Mouse (Mus musculus): ENCODE results near the gene Krt24. TPM values are rescaled to one million over a fixed set of nuclear protein-coding genes. Genes with fewer than 3 reads are reported as not detected.

The Krt24 gene
- polyA plus RNA-seq (2012): not detected in 2 replicates

DNA sequence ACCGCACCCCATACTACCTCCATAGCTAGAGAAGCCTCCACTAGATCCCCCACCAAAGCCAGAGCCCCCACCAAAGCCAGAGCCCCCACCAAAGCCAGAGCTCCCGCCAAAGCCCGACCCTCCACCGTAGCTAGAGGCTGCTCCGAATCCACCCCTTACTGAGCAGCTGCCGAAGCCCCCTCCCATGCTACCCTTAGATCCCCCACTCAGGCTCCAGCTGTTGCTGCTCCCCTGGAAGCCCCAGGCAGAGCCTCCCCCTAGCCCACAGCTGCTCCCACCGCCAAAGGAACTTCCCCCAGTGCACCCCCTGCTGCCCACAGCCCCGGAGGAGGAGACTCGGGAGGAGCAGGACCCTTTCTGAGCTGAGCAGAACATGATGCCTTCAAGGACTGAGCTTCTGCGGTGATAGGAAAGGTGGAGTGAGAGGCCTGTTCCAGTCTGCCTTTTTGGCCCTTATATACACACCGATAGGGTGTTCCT is at the start of gene Krt24:
TSS of gene Krt24 (minus strand) at position 430 of the 480 bp plus-strand sequence.

DNA sequence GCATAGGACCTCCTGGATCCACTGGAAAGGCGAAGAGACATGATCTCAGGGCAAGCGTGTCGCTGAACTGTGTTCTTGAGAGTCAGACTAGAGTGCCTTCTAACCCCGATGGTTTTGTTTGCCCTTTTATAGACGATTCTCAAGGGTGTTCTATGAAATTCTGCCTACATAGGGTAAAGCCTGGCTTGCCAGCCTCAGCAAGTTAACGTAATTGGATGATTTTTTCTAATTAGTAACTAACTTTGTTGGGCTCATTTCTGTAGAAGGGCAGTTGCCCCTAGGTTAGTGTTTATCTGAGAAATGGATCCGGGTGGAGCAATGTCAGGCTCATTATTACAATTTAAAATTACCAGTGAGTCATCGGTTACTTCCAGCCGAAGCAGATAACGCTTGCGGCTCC is 37.8 kb upstream of the Krt24 start, which contains the start of gene Krt25:
TSS of gene Krt25 (minus strand) at position 101 of the 400 bp plus-strand sequence.

DNA sequence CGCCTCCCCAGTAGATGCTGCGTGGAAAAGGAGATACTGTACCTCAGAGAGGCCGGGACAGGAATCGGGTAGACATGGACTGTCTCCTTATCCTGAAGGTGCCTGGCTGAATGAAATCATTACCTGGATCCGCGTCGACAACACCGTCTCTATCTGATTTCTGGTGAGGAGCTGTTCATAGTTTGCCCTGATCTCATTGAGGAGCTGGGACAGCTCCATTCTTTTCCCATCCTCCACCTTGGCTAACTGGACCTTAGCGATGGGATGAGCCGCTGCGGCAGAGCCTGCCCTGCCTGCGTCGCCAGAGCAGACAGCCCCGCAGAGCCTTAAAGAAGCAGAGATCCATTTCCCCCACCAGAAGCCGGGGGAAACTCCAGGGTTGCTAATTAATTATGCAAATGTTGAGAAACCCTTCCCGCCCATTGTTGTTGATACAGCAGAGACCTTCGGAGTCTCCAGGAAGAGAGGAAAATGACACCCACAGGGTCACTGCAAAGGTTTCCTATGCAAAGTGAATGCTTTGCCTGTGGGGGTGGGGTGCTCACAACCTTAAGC is 41.2 kb downstream of the Krt24 start, which contains the start of gene Krt222:
TSS of gene Krt222 (minus strand) at position 266 of the 555 bp plus-strand sequence.

DNA sequence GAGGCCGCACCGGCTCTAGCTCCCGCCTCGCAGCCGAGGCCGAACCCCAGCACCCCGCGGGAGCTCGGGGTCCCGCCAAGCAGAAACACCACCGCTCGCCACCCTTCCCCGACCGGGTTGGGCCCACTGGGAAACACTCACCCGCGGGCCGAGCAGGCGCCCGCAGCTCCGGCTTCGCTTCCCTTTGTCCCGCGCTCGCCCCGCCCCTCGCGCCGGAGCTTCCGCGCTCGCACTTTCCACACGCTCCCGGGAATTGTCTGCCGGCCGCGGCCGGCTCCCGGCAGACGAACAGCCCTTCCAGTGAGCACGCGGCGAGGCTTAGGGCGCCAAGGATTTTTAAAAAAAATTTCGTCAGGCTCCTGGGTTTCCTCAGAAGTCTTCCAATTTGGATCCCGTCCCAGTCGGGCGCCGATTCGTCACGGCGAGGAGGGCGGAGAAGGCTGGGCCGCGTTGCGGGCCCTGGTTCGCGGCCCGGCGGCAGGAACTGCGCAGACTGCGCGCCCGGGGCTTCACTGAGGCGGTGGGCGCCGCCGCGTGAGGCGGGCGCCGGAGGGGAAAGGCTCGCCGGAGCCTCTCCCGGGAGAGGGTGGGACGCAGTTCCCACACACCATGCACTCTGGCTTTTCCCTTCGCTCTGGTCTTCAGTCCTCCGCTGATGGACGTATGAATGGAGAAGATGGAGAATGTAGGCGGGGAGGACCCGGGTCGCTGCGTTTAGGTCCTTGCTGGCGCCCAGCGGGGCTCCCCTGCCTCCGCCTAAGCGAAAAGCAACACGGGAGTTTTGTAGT is 54.6 kb downstream of the Krt24 start, which contains the start of gene Smarce1:
TSS of gene Smarce1 (minus strand) at position 757 of the 788 bp plus-strand sequence.

Other genes with a start within 250 kb of the Krt24 start
- 1,080 and 1,224 TPM in 2 replicates for gene Igfbp4, start 244.0 kb downstream of the Krt24 start, polyA plus RNA-seq (2012)
- gene Tns4, start 196.0 kb downstream of the Krt24 start, polyA plus RNA-seq (2012): 0.91 and 2.4 TPM in 2 replicates
- 0.24 and 1.8 TPM in 2 replicates for gene Ccr7, start 130.2 kb downstream of the Krt24 start, polyA plus RNA-seq (2012)
- 340 and 592 TPM in 2 replicates for gene Smarce1, start 54.2 kb downstream of the Krt24 start, polyA plus RNA-seq (2012)
- not detected in 2 replicates for gene Krt222, start 41.2 kb downstream of the Krt24 start, polyA plus RNA-seq (2012)
- gene Krt25, start 37.7 kb upstream of the Krt24 start, polyA plus RNA-seq (2012): not detected in 2 replicates
- gene Krt26, start 52.7 kb upstream of the Krt24 start, polyA plus RNA-seq (2012): not detected in 2 replicates
- not detected in 2 replicates for gene Krt27, start 65.8 kb upstream of the Krt24 start, polyA plus RNA-seq (2012)
- gene Krt28, start 89.6 kb upstream of the Krt24 start, polyA plus RNA-seq (2012): not detected in 2 replicates
- 6.8 and 8.4 TPM in 2 replicates for gene Krt10, start 104.1 kb upstream of the Krt24 start, polyA plus RNA-seq (2012)
- gene Krt12, start 137.0 kb upstream of the Krt24 start, polyA plus RNA-seq (2012): not detected in 2 replicates
- not detected in 2 replicates for gene Krt20, start 152.9 kb upstream of the Krt24 start, polyA plus RNA-seq (2012)
- not detected in 2 replicates for gene Krt23, start 207.9 kb upstream of the Krt24 start, polyA plus RNA-seq (2012)
- not detected in 2 replicates for gene Krt39, start 236.1 kb upstream of the Krt24 start, polyA plus RNA-seq (2012)